Mouse (Mus musculus) monocyte, adult 5-6 weeks (primary cell): ENCODE results near the gene Tulp2. TPM values are rescaled to one million over a fixed set of nuclear protein-coding genes. Genes with fewer than 3 reads are reported as not detected.
"Not testable (repeated sequence)": the region's sequence is repeated elsewhere in the genome, so short reads cannot be mapped to it uniquely, and the experiment has no call there.

Experiments
- ATAC-seq: fragments of 153-309, 156-312 bp; replicated peaks from 2 replicates; pipeline ENCODE4 v1.8.0; 2017; ENCODE audit warnings: mild to moderate bottlenecking; ENCODE audit not compliant: low TSS enrichment, insufficient number of reproducible peaks, severe bottlenecking, poor library complexity, low FRiP score
- total RNA-seq: library from RNA; stranded (forward); fragments of 200-1000, 200-491, 200-594 nt; gene quantifications from 3 replicates; pipeline ENCODE4 v1.2.3, GENCODE M21; 2017

The Tulp2 gene
- total RNA-seq, 1 experiment from 2014 or later: 3.2 TPM

DNA sequence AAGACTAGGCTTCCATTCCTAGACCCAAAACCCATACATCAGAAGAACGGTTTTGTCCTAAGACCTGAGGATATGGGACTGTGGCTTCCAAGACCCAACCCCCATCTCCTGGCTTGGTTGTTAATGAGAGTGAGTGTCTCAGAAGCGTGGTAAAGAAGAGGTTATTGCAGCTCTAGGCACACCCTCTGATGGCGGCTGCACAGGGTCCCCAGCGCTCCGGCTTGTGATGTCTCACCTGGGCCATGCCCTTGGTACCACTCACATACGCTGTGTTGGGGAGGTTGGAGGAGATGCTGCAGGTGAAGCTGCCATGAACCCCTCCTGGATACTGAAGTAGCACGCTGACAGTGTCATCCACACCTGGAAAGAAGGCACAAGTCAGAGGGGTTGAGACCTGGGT lies 2.9 kb upstream of the Tulp2 start:
- no peak; the same call in 1 of the 2 replicates for ATAC-seq

DNA sequence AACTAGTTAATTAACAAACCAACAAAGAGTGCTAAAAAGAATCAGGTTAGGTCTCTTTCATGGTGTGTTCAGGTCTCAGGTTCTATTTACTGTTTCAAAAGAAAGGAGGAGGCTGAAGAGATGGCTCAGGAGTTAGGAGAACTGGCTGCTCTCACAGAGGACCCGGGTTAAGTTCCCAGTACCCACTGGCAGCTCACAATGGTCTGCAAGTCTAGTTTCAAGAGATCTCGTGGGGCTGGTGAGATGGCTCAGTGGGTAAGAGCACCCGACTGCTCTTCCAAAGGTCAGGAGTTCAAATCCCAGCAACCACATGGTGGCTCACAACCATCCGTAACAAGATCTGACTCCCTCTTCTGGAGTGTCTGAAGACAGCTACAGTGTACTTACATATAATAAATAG lies 1.4 kb upstream of the Tulp2 start:
- ATAC-seq: not testable (repeated sequence)

DNA sequence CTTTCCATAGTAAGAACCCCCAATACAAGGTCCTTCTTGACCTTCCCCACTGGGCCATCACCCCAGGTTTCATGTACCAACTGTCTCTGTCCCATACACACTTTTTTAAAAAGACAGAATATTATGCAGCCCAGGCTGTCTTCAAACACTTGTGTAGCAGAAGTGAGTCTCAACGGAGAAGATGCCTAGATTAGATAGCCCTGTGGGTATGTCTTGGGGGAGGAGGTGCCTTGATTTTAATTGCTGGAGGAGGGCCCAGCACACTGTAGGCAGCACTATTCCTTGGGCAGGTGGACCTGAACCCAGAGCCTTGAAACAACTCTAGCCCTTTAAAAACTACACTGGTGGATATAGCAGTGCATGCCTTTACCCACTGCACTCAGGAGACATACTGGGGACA lies 489 bp downstream of the Tulp2 start:
- ATAC-seq: no peak

DNA sequence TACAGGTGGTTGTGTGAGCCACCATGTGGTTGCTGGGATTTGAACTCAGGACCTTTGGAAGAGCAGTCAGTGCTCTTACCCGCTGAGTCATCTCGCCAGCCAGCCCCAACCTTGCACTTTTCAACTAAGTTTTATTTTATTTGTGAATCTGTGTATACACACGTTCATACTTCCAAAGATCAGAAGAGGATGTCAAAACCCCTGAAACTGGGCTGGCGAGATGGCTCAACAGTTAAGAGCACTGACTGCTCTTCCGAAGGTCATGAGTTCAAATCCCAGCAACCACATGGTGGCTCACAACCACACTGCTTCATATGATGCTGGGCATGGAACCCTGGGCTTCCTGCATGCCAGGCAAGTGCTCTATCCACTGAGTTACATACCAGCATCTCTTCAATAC lies 3.3 kb downstream of the Tulp2 start:
- ATAC-seq: not testable (repeated sequence)

DNA sequence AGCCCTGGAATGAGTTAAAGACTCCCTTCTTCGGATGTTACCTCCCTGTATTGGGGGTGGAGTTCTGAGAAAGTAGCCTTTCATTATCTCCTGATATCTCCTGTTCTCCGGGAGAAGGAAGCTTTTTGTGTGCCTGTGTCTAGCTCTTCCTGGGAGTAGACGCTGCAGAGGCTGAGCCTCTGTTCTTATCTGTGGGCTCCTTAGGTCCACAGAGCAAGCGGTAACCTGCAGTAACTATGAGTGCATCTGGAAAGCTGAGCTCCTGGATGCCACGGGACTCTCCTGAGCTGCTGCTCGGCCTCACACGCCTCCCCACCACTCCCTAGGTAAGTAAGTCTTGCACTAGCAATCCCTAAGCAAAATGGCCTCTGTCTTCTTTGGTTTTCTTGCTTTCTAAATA lies 4.5 kb downstream of the Tulp2 start:
- no peak for ATAC-seq

DNA sequence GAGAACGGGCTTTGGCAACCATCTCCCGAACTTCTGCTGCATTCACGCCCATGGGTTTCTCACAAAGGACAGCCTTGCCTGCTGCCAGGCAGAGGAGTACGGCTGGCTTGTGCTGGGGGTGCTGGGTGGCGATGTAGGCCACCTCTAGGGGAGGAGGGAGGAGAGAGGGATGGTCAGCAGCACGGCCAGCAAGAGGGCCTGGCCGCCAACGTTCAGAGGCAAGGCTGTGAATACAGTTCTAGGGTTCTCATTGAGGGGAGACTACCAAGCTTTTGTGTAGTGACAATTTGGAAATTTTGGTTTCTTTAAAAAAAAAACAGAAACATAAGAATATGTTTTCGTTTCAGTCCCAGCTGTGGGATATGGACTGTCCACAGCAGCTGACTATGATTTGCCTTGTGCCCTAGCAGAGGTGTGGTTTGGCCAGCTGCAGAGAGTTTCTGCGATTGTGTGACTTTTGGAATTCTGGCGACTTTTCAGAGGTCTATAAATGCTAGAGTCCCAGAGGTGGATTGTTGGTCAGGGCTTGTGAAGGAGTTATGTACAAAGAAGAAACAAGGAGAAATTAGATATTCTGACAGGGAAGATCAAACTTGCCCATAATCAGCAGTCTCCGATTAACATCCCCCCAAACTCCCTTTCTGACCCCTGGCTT lies 5.2 kb downstream of the Tulp2 start, which contains the start of gene Gm45808:
Gene Gm45808, minus strand, starts transcription at position 51 of the 655 bp plus-strand sequence.
- no peak for ATAC-seq

DNA sequence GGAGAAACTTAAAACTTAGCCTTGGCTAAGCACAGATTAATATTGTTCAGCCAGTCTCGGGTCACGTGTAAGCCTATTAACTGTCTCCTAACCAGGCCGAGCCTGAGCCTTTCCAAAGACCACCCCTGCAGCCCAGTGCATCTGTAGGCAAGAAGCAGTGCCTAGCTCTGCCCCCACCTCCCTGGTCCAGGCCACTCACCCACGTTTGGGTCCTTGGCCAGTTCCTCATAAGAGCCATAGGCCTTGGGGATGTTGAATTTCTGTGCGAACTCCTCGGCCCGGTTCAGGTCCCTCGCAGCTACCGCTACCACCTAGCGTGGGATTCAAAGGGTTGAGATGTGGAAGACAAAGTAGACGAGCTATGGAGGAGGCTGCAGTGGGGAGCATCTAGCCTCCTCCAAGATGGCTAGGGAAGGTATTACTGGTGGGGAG lies 6.2 kb downstream of the Tulp2 start:
- ATAC-seq: no peak

DNA sequence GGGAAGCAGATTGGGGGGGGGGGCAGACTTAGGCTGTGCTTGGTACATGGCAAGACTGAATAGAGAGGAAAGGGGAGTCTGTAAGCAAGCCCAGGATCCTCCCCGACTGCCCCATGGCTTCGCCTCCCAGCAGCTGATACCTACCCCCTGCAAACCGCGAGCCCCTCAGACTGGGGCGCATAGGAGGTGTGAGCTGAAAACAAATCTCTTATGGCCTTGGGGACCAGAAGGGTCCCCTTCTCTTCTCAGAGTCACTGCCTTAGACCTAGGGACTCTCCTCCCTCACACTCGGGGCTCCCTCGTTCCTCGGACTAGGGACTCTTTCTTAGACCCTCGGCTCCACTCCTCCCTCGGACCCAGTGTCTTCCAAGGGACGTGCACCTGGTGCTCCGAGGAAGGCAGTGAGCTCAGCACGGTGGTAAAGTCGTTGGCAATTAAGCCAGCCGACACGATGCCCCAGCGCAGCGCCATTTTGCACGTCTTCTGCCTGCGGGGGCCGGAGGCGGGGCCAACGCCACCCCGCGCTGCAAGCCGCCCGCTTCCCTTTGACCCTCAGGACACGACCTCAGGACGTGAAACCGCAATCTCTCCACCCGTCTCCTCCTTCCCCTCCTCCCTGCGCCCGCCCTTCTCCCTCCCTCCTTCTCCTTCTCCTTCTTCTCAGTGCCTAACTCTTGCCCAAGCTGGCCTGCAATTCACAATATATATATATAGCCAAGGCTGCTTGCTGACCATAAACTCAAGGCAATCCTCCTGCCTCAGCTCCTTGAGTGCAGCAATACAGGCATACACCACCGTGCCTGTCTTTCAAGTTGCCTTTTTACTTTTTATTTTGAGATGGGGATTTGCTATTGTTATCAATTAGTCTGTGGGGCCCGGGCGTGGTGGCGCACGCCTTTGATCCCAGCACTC lies 6.9 kb downstream of the Tulp2 start, which contains the start of gene Dhdh:
Gene Dhdh, minus strand, starts transcription at position 513 of the 912 bp plus-strand sequence.
- ATAC-seq: peak; percentile 91

DNA sequence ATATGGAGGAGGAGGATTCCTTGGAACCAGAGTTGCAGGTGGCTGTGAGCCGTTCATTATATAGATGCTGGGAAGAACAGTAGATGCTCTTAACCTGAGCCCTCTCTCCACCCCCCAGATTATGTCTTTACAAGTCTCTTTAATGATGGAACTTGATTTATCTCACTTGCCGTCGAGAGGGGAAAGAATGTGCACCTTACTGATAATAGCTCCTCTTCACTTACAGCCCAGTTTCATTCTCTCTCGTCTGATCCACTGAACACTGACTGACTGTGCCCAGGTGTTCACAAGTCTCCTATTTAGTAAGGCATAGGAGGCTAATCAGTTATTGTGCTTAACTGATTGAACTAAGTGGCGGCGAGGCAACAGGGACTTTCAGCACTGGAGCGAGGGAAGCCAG lies 7.9 kb downstream of the Tulp2 start:
- no peak for ATAC-seq

DNA sequence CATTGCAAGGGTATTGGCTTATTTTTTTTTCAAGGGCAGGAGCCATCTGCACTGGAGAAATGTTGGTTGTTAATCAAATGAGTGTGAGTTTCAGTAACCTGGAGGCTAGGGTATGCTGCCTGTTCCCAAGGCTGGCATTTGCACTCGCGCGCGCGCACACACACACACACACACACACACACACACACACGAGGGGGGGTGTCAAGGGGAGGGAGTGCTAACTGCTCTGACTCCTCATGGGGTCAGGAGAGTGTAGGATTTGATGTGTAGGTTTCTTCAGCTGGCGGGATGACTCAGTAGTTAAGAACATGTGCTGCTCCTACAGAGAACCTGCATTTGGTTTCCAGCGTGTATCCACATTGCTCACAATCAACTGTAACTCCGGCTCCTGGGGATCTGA lies 9.1 kb downstream of the Tulp2 start:
- ATAC-seq: no peak

DNA sequence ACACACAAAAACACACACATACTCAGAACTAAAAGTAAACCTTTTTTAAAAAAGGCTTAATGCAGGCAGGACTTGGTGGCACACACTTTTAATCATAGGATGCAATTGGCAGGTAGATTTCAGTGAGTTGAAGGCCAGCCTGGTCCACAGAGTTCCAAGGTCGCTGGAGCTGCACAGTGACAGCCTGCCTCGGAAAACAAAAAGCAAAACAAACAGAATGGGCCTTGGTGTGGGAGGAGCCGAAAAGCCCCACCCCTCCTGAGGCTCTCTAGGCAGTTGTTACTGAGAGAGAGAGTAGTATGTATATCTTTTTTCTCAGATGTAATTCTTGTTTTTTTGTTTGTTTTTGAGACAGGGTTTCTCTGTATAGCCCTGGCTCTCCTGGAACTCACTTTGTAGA lies 9.6 kb downstream of the Tulp2 start:
- ATAC-seq: no peak

DNA sequence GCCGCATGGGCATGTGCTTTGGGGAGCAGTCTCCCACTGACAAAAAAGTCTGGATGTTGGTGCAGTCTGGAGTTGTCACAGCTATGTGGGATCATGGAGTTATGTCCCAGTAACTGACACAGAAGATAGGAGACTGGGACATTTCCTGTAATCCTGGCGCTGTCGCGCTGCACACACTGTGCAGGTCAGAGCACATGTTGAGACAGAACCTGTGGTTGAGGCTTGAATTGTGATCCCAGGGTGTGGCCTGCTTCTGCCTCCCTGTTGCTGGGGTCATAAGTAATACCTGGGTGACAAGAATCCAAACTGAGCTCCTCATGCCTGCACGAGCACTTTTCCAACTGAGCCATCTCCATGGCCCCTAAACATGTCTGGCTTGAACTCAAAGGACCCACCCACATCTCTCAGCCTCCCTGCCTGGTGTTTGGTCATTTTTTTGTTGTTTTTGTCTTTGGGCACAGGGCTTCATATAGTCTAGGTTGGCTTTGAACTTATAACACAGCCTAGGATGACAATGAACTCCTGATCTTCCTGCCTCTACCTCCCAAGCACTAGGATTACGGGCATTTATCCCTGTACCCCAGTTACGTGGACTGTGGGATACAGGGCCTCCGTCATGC lies 10.7 kb downstream of the Tulp2 start:
- no peak for ATAC-seq

DNA sequence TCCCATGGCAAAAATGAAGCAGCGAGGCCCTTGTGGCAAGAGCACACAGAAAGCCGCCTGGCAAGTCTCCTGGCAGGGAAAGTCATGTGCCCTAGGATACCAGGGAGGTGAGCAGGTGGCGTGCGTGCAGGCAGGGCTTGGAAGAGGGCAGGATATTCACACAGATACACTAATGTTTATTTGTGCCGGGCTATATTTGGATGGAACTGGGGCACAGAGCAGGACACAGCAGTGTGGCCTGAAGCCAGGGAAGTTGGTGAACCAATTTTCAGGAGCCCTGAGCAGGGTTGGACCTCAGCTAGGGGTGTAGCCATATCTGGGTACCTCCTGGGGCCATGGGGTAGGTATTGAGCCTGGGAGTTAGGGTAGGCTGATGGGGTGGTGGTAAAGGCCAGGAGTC lies 11.3 kb downstream of the Tulp2 start:
- ATAC-seq: no peak

DNA sequence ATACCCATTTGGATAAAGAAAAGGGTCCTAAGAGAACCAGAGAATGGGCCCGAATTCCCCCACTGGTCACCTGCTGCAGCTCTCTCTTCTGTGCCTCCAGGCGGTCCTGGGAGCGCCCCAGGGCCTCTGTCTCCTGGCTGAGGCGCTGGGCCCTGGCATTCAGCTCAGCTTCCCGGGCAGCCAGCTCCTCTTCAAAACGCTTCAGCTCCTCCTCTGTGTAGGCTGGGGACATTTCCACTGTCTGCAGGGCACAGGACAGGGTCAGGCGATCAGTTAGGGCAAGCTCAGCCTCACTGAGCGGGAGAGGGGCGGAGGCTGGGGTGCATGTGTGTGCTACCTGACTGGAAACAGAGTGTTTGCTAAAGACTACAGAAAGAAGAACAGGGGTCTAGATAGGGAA lies 12.9 kb downstream of the Tulp2 start:
- no peak for ATAC-seq

DNA sequence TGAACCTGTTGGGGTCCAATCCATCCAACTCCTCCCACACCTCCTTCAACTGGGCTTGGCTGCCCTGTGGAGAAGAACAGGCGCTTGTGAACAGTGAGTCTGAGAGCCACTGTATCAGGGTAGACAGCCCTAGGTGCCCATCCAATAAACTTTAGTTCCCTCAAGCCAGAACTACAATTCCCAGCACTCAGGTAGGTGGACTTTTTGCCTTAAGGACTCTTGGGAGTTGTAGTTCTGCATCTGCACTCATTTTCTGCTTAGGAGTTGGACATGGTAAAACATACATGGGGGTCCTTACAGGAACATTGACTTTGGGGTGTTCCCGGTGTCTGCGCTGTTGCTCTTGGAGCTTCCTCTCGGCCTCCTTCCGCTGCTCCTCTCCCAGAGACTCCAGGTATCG lies 16.8 kb downstream of the Tulp2 start:
- ATAC-seq: no peak

DNA sequence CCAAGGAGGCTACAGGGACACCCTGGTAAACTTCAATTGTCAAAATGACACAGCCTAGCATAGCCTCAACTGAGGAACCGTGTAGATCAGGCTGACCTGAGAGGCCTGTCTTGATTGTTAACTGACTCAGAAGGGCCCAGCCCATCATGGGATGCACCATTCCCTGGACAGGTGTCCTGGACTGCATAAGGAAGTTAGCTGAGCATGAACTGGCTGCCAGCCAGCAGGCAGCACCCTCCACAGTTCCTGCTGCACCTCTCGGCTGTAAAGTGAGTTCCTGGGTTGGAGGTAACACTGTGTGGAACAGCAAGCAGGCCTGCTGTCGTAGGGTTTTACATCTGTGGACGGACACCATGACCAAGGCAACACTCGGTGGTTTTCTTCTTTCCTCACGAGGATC lies 25.9 kb downstream of the Tulp2 start:
- ATAC-seq: no peak

DNA sequence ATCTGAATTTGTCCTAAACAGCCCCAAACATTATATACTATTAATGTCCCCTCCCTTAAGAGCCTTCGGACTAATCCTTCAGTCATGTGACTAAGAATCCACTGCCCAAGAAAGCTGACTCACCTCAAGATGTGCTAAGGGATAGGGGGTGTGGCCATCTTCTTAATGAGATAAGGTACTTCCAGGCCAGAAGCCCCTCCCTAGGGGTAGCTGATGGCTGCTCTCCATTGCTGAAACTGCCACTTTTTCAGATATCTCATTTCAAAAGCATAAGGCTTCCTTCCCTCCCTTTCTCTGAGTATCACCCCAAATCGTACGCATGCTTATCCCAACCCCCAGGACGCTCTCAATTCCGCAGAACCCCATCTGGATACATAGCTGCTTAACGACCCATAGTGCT lies 26.9 kb downstream of the Tulp2 start:
- ATAC-seq: no peak

DNA sequence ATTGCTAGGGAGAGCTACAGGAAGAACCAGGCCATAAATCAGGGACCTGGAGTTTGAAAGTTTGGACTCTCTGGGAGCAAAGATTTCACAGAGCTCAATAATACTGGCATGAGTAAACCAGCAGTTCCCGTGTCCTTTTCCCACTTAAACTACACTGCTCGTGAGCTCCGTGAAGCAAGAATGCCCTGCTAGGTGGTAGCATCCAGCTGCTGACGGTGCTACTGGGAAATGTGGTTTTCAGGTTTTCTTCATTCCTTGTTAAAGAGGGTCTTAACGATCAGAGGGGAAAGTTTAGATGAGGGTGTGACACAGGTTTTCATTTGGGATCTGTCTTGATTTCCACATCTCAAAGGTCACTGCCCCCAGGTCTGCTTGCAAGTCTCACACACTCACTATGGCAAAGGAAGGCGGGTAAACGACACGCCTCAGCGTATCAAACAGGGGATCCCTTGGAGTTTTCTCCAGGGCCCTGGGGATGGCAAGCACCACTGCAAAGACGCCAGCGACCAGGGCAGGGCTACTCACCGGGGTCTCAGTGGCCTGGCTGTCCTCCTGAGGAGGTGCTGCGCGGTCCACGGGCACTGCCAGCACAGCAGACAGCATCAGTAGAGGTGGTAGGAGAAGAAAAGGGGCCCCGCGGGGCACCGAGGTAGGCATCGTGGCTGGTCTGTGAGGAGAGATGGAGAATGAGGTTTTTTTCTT lies 27.7 kb downstream of the Tulp2 start:
- no peak for ATAC-seq
